Comparison of ENCODE assay signal across 10 mouse cellular contexts in genomic region chr13:28988751-28989703, GRCm38 (mm10). TPM values are rescaled to one million over a fixed set of nuclear protein-coding genes. Genes with fewer than 3 reads are reported as not detected.
DNase-seq lines count a peak whose midpoint lies in the region; ATAC-seq lines count a peak whose summit lies in the region.
"Had no signal": no experiment of that assay in that cellular context is flagged by ENCODE, and none has a peak within 500 bp of the region (broad histone marks: within the 10 kb centered on the region; RNA-seq: fewer than 3 reads in every experiment).

No protein-coding gene starts in this region.

- H3K9ac ChIP-seq in heart, embryonic 16.5 days (ENCODE audit: low read length) = no peak overlapping the region
- H3K9ac ChIP-seq: limb, embryonic 15.5 days had no signal

- H3K4me1 ChIP-seq in heart, embryonic 16.5 days (ENCODE audit: control insufficient read depth, insufficient read depth, low read length) = peaks cover 31% of the 10 kb centered on the region
- H3K4me1 ChIP-seq in forebrain, embryonic 10.5 days = peaks cover 32% of the 10 kb centered on the region
- H3K4me1 ChIP-seq: limb, embryonic 15.5 days had no signal

- H3K36me3 ChIP-seq in heart, embryonic 16.5 days (ENCODE audit: control insufficient read depth, insufficient read depth) = no peaks in the 10 kb centered on the region
- no peaks in the 10 kb centered on the region for H3K36me3 ChIP-seq in forebrain, embryonic 10.5 days (replicated peaks)
- H3K36me3 ChIP-seq: limb, embryonic 15.5 days had no signal

- WGBS in heart, embryonic 16.5 days = 31% methylated on average over 16 of the region's 16 CpGs
- WGBS in forebrain, embryonic 10.5 days = 42% methylated on average over 16 of the region's 16 CpGs

- no peaks in the 10 kb centered on the region for H3K9me3 ChIP-seq in heart, embryonic 16.5 days (replicated peaks; ENCODE audit: control insufficient read depth, low read length)
- H3K9me3 ChIP-seq in forebrain, embryonic 10.5 days = no peaks in the 10 kb centered on the region
- H3K9me3 ChIP-seq: limb, embryonic 15.5 days had no signal

- no peak for ATAC-seq in heart, embryonic 16.5 days (replicated peaks; ENCODE audit: extremely low read depth, insufficient read depth, low FRiP score)
- no peak for ATAC-seq in CD4-positive, CD25-positive, alpha-beta regulatory T cell, adult 4 months

- peak overlapping the region; percentile 51 for H3K27ac ChIP-seq in heart, embryonic 16.5 days (ENCODE audit: low read length)
- peak overlapping the region; percentile 61 for H3K27ac ChIP-seq in forebrain, embryonic 10.5 days
- H3K27ac ChIP-seq: limb, embryonic 15.5 days had no signal

- no peak for DNase-seq in heart, adult 18-20 months
- peak; percentile 22 for DNase-seq in forebrain, embryonic 10.5 days (ENCODE audit: extremely low spot score, low spot score)
- peak; percentile 15 for DNase-seq in kidney, postnatal 14 days
- DNase-seq in retina, embryonic 14.5 days (ENCODE audit: low spot score) = peak; percentile 6
- no peak for DNase-seq in ovary, postnatal 14 days (ENCODE audit: low spot score)
- DNase-seq in cerebellum, postnatal 10 days = no peak
- DNase-seq: right cerebral cortex, postnatal 4 days had no signal

- no peaks in the 10 kb centered on the region for H3K27me3 ChIP-seq in heart, embryonic 16.5 days (ENCODE audit: control insufficient read depth, insufficient read depth, low read length)
- H3K27me3 ChIP-seq in forebrain, embryonic 10.5 days (ENCODE audit: poor library complexity, severe bottlenecking) = no peaks in the 10 kb centered on the region
- H3K27me3 ChIP-seq: limb, embryonic 15.5 days had no signal

- no peak overlapping the region for H3K4me2 ChIP-seq in heart, embryonic 16.5 days (ENCODE audit: low read depth, low read length)
- H3K4me2 ChIP-seq: limb, embryonic 15.5 days had no signal

- no peak overlapping the region for H3K4me3 ChIP-seq in heart, embryonic 16.5 days (ENCODE audit: low read length)
- no peak overlapping the region for H3K4me3 ChIP-seq in forebrain, embryonic 10.5 days
- H3K4me3 ChIP-seq: limb, embryonic 15.5 days had no signal

RNA-seq across cellular contexts. Expression of gene Sox4, which starts 35.5 kb away (rescaled TPM):
- 34.6 and 34.9 TPM in 2 replicates for polyA plus RNA-seq in heart, embryonic 16.5 days (2015; fragmentation: Nextera tagmentation; extraction: Ambion mirVana)
- 10 to 100 TPM in 1 of 2 experiments, 1 to 10 TPM in 1; 7.8 to 12.7 TPM for total RNA-seq in heart, adult 18-20 months (2021)
- polyA plus RNA-seq in forebrain, embryonic 10.5 days (2016; fragmentation: Nextera tagmentation; extraction: Ambion mirVana) = 50.5 and 52.0 TPM in 2 replicates
- under 1 TPM; 0.18 to 0.82 TPM for polyA plus RNA-seq in CD4-positive, CD25-positive, alpha-beta regulatory T cell, adult 4 months (2017; shearing (Covaris generic))

Comparison
In these comparisons a context has a peak if more than half of its experiments do, and no peak if none do; other contexts are left out.
1. DNase-seq: peak in forebrain, embryonic 10.5 days (single experiment), kidney, postnatal 14 days (single experiment) and retina, embryonic 14.5 days (single experiment); none in heart, adult 18-20 months (0 of 2), ovary, postnatal 14 days (single experiment) and cerebellum, postnatal 10 days (0 of 2).
2. RNA of gene Sox4, which starts 35.5 kb away (polyA plus RNA-seq): 50.5 to 52.0 TPM in forebrain, embryonic 10.5 days and 34.6 to 34.9 TPM in heart, embryonic 16.5 days; 0.18 to 0.82 TPM in CD4-positive, CD25-positive, alpha-beta regulatory T cell, adult 4 months; every median in the first group is over 10 times any median in the second.